Mouse (Mus musculus) gastrocnemius, postnatal 36 days (tissue): ENCODE results near the gene H2-Ab1. TPM values are rescaled to one million over a fixed set of nuclear protein-coding genes. Genes with fewer than 3 reads are reported as not detected.
A peak's percentile ranks its signal among the peaks of the same experiment; 100 is the strongest.

ENCODE experiments used
- DNase-seq, 2 experiments: peaks; one replicate each; pipeline ENCODE4 v3.0.0; 2022
- intact Hi-C: fragments of 180-260 bp; cut with DNase I; formaldehyde crosslinking; loops from one replicate; pipeline ENCODE4 v1.15.1; 2025
- total RNA-seq, 2 experiments: library from RNA; stranded (reverse); gene quantifications; 2 replicates each; pipeline ENCODE4 v1.2.3; 2021

The H2-Ab1 gene
- total RNA-seq, 2 experiments from 2014 or later: 5.7 to 6.6 TPM

- intact Hi-C loops: no loop called here
- DNase-seq: no peak
Observed at GRCm38 (mm10) chr17:34272102-34272501, 14.6 kb downstream of the H2-Ab1 start.

GRCm38 (mm10) chr17:34280499-34281038 lies 23.1 kb downstream of the H2-Ab1 start:
- no peak for DNase-seq
- intact Hi-C loops: no loop called here

DNA sequence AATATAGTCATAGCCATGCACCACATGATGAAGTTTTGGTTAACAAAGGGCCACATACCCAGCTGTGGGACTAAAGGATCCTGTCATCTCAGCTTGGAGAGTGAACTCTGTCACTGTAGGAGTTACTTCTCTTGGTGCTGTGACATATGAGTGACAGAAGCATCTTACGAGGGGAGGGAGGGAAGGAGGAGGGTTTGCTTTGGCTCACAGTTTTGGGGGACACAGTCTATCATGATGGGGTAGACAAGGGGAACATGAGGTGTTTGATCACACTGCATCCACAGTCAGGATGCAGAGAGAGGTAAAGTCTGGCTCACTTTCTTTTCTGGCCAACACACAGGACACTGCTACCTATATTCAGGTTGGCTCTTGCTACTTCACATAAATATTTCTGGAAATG lies 24.3 kb downstream of the H2-Ab1 start:
- intact Hi-C loops: no loop called here
- DNase-seq: no peak

DNA sequence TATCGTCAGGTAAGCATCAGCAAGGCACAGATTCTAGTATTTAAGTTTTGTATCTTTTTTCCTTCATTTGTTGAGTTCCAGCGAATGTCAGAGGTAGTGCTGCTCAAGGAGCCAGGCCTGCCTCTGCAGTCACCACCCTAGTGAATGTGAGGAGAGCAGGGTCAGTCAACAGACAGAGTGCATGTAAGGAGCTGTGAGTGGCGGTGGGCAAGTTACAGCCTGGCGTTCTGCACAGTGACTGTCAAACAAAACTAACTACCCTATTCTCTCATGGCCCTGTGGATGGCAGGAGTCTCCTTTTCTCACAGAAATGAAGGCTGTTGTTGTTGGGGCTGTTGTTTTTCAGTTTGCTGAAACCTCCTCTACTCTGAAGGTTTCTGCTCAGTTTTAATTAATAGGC lies 27.9 kb downstream of the H2-Ab1 start:
- intact Hi-C loops: no loop called here

GRCm38 (mm10) chr17:34285848-34286247 lies 28.4 kb downstream of the H2-Ab1 start:
- intact Hi-C loops: no loop called here
- DNase-seq: no peak

More for the DNA sequence above, 27.9 kb downstream of the H2-Ab1 start:
- no peak for DNase-seq

GRCm38 (mm10) chr17:34286501-34286900 lies 29.0 kb downstream of the H2-Ab1 start:
- intact Hi-C loops: no loop called here

DNA sequence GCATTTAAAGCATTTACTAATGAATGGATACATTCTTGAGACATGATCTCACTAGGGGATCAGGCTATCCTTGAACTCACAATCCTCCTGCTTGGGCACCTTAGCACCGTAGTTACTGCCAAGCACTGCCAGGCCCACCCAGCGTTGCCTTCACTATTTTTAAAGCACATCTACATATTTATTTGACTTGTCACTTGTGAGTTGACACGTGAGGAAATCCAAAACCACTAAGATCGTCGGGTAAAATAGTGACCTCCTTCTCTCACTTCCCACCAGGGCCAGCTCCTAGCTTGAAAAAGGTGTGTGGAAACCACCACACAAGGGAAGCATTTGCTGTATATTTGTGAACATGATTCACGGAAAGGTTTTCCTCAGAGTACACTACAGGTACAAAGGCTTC lies 29.5 kb downstream of the H2-Ab1 start:
- DNase-seq: no peak
- intact Hi-C loops: no loop called here

More at GRCm38 (mm10) chr17:34286501-34286900, 29.0 kb downstream of the H2-Ab1 start:
- DNase-seq: no peak

GRCm38 (mm10) chr17:34287648-34288047 lies 30.2 kb downstream of the H2-Ab1 start, which contains the start of gene H2-Aa:
Gene H2-Aa (minus strand): TSS chr17:34287823.
- intact Hi-C loops: no loop called here
- peak; percentile 61 to 65 for DNase-seq

DNA sequence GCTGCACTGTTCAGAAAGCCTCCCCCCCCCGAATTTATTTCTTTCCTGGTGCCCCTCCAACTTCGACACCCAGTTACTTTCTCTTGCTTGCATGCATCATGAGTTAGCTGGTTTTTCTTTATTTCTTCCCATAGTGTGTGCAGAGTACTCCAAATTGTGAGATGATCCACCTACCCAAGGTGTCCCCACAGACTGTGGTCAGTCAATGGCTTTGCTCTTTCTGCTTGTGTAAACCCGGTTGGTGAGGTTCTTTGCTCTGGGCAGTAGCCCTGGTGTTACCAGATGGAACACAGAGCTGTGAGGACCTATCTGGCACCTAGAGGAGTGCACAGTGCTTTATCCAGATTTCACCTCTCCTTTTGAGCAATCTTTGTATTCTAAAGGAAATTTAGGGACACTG lies 30.6 kb downstream of the H2-Ab1 start:
- intact Hi-C loops: no loop called here
- DNase-seq: no peak

GRCm38 (mm10) chr17:34291609-34292008 lies 34.1 kb downstream of the H2-Ab1 start:
- intact Hi-C loops: no loop called here

DNA sequence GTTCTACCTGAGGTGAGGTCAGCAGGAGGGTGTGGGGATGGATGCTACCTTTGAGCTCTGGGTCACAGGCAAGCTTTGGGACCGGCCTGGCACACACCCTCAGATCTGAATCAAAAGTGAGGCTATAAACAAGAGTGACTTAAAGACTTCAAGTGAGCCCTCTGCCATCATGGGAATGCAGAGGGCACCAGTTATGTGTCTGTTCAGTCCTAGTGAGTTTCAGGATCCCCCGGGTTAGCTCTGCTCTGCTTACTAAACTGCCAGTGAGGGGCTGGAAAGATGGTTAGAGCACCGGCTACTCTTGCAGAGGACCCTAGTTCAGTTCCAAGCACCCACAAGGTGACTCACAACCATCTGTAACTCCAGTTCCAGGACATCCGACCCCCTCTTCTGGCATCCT lies 35.1 kb downstream of the H2-Ab1 start:
- intact Hi-C loops: no loop called here
- no peak for DNase-seq

More at GRCm38 (mm10) chr17:34291609-34292008, 34.1 kb downstream of the H2-Ab1 start:
- DNase-seq: peak; percentile 59 to 72

DNA sequence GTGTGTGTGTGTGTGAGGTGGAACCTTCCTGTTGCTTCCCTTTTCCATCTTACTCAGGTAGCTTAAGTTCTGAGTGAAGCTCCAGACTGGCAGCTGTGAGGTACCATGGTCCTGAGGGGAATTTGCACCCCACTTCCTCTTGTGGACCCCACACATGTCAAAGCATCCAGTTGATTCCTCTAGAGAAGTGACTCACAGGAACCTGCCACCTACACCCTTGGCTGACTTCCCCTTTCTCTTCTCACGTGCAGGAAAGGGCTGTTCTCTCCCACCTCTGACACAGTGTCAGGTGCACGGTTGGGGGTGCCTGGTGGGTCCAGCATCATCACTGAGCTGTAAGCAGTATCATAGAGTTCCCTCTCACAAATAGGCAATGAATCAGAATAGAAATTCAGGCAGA lies 36.0 kb downstream of the H2-Ab1 start:
- intact Hi-C loops: no loop called here
- DNase-seq: no peak

DNA sequence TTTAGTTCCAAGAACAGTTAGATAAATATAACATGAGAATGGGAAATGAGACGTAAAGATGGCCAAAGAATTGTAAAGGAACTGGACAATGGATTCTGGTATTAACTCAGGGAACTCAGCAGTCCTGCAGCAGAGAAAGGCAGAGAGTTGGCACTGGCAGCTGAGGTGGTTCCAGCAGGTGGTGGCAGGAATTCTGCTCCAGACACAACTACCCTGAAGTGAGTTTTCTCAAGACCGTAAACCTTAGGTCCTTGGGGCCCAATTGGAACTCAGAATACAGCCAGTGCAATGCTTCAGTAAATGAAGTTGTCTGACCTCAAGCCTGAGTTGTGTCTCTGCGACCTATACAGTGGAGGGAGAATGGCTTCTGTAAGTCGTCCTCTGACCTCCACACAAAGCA lies 36.8 kb downstream of the H2-Ab1 start:
- intact Hi-C loops: no loop called here
- no peak for DNase-seq

DNA sequence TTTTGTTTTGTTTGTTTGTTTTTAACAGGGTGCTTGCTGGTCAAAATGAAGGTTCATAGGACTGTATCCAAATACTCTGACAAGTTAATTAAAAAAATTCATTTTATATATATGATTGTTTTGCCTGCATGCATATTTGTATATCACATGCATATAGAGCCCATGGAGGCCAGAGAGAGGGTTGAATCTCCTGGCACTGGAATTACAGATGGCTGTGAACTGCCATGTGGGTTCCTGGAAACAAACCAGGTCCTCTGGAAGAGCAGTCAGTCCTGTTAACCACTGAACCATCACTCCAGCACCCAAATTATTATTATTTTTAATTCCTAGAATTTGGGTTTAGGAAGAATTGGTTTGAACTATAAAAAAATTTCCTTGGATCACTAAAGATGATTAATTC lies 37.8 kb downstream of the H2-Ab1 start:
- intact Hi-C loops: no loop called here
- no peak for DNase-seq

GRCm38 (mm10) chr17:34295891-34296794 lies 38.7 kb downstream of the H2-Ab1 start:
- no peak for DNase-seq
- intact Hi-C loops: no loop called here

- no peak for DNase-seq
- intact Hi-C loops: no loop called here
Observed at GRCm38 (mm10) chr17:34299356-34299755, 41.9 kb downstream of the H2-Ab1 start.

DNA sequence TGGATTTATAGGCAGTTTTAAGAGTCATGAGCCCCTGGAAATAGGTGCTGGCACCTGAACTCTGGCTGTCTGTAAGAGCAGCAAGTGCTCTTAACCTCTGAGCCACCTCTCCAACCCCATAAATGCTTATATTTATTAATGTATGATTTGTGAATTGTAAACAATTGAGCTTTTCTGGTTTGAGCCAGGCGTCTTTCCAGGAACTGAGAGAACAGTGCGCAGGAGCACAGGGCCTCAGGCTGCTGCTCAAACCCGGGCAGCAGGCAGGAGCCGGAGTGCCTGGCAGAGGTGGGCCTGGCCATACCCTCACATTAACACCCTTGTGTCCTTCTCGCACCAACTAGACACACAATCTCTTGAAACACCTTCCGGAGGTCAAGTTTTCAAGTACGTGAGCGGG lies 42.6 kb downstream of the H2-Ab1 start:
- intact Hi-C loops: no loop called here
- no peak for DNase-seq

DNA sequence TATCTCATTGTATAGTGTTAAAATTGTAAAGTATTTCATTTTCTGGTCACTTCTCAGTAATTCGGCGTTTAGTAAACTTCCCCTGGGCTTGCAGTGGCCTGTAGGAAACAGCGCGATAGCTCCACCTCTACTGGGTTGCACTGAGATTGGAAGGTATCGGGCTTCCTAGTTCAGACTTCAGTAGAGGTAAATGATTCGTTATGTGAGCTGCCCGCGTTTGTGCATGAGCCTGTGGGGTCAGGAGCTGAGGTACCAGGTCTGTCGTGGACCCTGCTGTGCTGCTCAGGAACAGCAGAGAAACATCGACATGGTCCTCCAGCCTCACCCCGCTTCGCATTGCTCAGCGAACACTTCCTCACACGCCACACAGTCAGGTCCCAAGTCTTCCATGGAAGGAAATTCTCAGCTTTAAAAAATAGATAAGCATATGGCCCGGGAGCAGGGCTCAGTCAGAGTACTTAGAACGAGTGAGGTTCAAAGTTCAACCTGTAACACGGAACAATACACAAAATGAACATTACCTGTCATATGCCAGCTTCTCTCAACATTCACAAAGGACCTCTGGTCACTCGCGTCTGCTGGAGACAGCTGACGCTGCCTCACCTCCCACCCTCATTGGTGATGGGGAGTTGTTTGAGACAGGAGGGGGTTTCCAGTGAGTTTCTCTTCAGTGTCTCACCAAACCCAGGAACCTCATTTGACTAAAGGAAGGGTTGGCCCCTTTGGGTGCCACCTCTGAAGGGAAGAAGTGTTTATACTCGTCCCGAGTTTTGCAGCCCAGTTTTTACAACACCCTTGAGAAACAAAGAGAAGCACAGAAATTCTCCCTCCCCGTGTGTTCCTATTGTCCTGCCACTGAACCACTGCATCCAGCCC lies 43.4 kb downstream of the H2-Ab1 start:
- no peak for DNase-seq
- intact Hi-C loops: no loop called here

GRCm38 (mm10) chr17:34301670-34302190 lies 44.2 kb downstream of the H2-Ab1 start:
- intact Hi-C loops: no loop called here
- no peak for DNase-seq

DNA sequence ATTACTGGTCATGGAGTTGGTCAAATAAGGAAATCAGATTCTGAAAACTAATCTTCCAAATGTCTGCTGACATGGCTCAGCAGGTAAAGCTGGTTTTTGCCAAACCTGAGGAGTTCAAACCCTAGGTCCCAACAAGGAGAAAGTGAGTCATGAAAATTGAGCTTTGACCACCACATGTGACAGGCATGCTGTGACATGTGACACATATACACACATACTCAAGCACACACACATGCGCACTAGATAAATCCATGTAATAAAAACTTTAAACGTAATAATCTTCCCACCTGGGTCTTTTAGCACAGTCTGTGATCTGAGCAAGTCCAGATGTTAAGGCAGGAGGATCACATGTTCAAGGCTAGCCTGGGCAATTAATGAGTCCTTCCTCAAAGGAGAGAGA lies 46.3 kb downstream of the H2-Ab1 start:
- intact Hi-C loops: no loop called here

GRCm38 (mm10) chr17:34304751-34305150 lies 47.3 kb downstream of the H2-Ab1 start:
- intact Hi-C loops: no loop called here
- DNase-seq: peak in 1 of 2 experiments; percentile 33

More for the DNA sequence above, 46.3 kb downstream of the H2-Ab1 start:
- no peak for DNase-seq
